Mouse (Mus musculus) CD4-positive naive resting alpha-beta T cell, adult 57 days (primary cell): ENCODE data around the gene Ncbp3. TPM values are rescaled to one million over a fixed set of nuclear protein-coding genes. Genes with fewer than 3 reads are reported as not detected.

ENCODE experiments used
- total RNA-seq: library from RNA; stranded (reverse); gene quantifications from one replicate; pipeline ENCODE4 v1.2.4, GENCODE M21; 2023

Ncbp3 gene
- total RNA-seq, result 24.5 TPM

DNA sequence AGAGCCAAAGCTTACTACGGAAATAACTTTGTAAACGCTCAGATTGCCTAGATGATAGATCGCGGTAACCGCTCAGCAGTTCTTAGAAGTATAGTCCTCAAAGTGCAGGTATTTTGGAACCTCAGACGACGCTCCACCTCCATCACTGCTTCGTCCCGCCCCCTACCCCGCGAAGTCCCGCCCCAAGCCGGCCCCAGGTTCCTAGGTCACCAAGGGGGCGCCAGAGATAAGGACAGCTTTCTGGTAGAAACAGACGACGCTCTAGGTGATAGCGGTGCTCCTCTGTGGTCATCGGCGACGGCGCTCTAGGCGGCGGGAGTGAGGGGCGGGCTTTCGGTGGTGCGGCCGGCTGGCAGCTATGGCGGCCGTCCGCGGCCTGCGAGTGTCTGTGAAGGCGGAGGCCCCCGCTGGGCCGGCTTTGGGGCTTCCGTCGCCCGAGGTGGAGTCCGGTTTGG is at the start of gene Ncbp3:
Gene Ncbp3 (plus strand): TSS at position 242 of the 455 bp plus-strand sequence.

DNA sequence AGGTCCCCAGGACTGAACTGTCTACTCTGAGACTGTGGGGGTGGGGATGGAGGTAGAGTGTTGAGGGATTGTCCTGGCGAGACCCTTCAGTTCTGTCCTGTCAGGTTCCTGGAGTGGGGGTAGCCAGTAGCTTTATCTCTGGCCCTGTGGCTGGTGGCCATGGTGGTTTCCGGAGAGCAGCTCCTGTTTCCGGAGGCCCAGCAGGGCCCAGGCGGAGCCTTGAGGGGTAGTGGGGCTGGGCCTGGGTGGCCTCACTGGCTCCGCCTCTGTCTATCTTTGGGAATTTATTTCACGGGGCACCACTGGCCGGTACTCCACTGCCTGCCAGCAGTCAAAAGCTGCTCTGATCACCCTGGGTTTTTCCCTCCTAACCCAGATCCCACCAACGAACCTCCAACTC is 48.8 kb upstream of the Ncbp3 start, which contains the start of gene P2rx1:
Gene P2rx1 (plus strand): TSS at position 333 of the 400 bp plus-strand sequence.

DNA sequence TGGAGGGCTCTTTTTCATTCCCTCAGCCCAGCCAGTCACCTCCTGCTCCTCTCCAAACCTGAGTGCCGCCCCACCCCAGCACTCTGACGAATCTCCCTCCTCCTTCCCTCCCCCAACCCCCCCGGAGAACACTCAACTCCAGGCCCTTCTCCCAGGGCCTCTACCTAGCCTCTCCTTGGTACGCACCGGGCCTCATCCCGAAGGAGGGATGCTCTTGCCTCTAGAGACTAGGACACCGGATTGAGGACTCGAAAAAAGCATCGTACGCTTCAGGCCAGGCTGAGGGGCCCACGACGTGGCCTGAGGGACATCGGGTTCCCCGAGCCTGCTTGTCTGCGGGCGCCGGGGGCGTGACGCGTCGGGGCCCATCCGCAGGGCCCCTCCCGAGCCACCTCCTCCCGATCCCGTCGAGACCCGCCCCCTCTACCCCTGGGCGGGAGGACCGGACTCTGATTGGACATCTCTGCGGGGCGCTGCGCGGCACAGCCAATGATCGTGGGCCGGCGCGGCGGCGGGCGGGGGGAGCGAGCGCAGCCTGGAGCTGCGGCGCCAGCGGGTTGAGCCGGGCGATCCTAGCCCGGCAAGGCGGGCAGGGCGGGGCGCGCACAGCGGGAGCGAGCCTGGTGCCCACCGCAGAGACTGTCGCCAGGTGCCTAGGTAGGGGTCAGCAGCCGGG is 29.0 kb upstream of the Ncbp3 start, which contains the start of gene Camkk1:
Gene Camkk1 (plus strand): TSS at position 538 of the 676 bp plus-strand sequence.

GRCm38 (mm10) chr11:73090283-73090682 is 42.7 kb downstream of the Ncbp3 start, which contains the start of gene Itgae:
Gene Itgae (plus strand): TSS chr11:73090583.

DNA sequence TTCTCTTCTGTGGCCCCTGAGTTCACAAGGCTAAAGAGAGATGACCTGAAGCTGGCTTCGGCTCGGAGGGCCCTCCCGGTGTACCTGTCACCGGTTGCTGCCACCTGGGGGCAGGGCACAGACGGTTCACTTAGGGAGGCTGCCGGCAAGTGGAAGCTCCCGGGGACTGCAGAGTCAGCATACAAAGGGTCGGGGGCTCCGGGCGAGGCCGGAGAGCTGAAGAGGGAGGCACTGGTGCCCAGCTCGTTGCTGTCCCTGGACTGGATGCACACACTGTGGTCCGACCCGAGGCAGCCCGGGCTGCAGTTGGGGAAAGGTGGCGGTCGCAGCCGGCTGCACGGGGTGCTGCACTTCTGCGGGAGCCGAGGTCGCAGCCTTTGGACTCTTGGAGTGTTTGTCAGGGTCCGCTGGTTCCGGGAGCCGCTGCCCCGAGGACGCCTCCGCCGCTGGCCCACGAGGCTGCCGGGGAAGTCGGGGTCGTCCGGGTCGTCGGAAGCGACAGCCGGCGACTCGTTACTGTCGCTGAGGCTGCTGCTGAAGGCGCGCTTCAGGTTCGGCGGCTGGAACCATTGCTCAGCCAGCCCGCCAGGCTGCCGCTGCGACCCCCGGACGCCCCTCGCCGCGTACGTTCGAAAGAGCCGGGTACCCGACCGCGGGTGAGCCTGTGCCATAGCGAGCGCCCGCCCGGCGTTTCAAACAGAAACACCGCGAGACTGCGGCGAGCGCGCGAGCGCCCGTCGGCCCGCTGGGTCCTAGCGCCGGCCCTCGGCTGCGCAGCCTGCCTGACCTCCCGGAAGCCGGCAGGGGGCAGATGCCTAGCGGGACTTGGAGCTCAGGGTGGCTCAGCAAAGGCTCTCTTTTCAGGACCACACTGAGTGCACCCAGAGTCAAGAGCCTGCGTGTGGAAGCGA is 90.3 kb downstream of the Ncbp3 start, which contains the start of gene Haspin:
Gene Haspin (minus strand): TSS at position 704 of the 911 bp plus-strand sequence.

Other genes starting within 250 kb of the Ncbp3 start
- 253 TPM for gene Atp2a3, start 86.6 kb upstream of the Ncbp3 start, total RNA-seq
- gene P2rx1, start 48.7 kb upstream of the Ncbp3 start, total RNA-seq, result 1.4 TPM
- 4.4 TPM for gene Camkk1, start 28.8 kb upstream of the Ncbp3 start, total RNA-seq
- 1.4 TPM for gene Itgae, start 42.8 kb downstream of the Ncbp3 start, total RNA-seq
- 1.4 TPM for gene Haspin, start 90.5 kb downstream of the Ncbp3 start, total RNA-seq
- gene P2rx5, start 112.6 kb downstream of the Ncbp3 start, total RNA-seq, result not detected
- 53.4 TPM for gene Emc6, start 129.3 kb downstream of the Ncbp3 start, total RNA-seq
- gene Tax1bp3, start 129.3 kb downstream of the Ncbp3 start, total RNA-seq, result 8.2 TPM
- gene Ctns, start 151.3 kb downstream of the Ncbp3 start, total RNA-seq, result 17.3 TPM
- gene Shpk, start 151.7 kb downstream of the Ncbp3 start, total RNA-seq, result 6.1 TPM
- not detected for gene Trpv1, start 186.5 kb downstream of the Ncbp3 start, total RNA-seq
- not detected for gene Trpv3, start 219.6 kb downstream of the Ncbp3 start, total RNA-seq